Mouse (Mus musculus) A20 (cell line): ENCODE data around the gene Slc30a4.

Experiments
- DNase-seq: peaks from one replicate; pipeline ENCODE4 v3.0.0-alpha.2; 2011; ENCODE audit warnings: low read depth, low spot score

Gene Slc30a4

GRCm38 (mm10) chr2:122702181-122703036 is at the start of gene Slc30a4:
Gene Slc30a4, minus strand, starts transcription at chr2:122702663.
- peak; percentile 55 for DNase-seq

DNA sequence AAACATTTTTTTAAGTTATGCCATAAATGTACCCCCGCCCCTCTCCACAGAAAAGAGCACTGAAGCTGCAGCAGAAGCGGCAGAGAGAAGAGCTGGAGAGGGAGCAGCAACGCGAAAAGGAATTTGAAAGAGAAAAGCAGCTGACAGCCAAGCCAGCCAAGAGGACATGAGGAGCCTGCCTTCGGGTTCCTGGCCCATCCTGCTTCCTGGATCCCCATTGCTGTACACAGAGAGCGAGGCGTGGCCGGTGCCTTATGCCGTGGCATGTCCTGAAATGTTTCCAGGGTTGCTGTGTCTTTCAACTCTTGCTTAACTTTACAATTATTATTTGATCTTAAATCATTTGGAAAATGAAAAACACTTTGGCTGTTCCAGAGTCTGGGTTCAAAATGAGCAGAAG is 44.0 kb upstream of the Slc30a4 start:
- no peak for DNase-seq

- no peak for DNase-seq
Observed at GRCm38 (mm10) chr2:122739023-122739422, 36.6 kb upstream of the Slc30a4 start.

DNA sequence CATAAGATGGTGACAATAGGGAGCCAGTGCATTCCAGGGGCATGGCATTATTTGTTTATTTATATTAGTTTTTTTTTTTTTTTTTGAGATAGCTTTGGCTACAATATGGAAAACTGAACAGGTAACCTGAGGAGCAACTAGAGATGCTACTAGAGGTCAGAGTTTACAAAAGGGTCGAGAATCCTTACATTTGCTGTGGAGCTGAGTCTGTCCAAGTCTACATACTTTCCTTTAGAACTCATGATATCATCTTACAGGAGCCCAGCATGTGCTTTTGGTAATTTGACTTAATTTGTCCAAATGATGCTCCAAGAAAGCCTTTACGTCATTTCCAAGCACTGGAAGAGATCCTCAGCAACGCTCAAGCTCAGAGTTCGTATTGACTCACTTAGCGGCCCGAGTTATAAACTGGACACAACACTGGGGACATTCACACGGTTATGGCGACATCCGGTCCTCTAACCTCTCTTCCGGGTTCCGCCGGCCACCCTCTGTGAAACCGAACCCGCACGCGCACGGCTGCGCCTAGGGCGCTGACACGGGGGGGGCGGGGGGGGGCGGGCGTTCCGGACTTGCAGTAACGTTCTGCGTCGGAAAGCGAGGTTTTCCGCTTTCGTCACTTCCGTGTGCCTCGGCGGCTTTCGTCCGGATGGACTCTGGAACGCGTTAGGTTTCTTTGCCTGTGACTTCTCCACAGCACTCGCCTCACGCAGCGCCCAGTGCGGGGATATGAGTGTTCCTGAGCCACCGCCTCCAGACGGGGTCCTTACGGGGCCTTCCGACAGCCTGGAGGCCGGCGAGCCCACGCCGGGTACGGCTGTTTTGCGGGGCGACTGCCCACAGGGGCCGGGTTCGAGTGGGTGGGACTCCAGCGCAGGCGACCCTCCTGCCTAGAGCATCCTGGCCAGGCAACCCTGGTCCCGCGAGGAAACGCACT is 35.7 kb upstream of the Slc30a4 start, which contains the start of gene Bloc1s6:
Bloc1s6 (plus strand) TSS at position 610 of the 937 bp plus-strand sequence.
- DNase-seq, result peak; percentile 95

- DNase-seq, result no peak
Observed at GRCm38 (mm10) chr2:122731456-122731855, 29.0 kb upstream of the Slc30a4 start.

- DNase-seq, result peak; percentile 64
Observed at GRCm38 (mm10) chr2:122725604-122726003, 23.1 kb upstream of the Slc30a4 start.

- DNase-seq, result no peak
Observed at GRCm38 (mm10) chr2:122720564-122720963, 18.1 kb upstream of the Slc30a4 start.

GRCm38 (mm10) chr2:122719232-122719631 is 16.8 kb upstream of the Slc30a4 start:
- DNase-seq, result no peak

DNA sequence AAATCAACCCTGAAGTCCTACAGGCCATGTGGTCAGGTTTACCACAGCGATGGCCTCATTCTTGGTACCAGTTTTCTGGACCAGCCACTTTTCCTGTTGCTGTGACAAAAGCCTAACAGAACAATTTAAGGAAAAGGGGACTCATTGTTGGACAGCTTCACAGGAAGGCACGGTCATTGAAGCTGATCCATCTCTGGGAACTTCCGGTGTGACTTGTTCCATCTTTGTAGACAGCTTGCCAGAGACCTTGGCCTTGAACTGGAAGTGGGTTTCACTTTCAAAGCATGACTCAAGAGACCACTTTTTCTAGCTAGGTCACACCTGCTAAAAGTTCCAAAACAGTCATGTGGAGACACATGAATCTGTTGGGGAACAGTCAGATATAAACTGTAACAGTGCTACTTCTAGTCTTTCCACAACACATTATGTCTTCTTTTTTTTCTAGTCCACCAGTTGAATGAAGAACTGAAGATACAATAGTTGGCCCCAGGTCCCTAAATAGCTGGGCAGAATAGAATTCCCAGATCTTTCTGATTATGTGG is 13.9 kb upstream of the Slc30a4 start:
- no peak for DNase-seq

DNA sequence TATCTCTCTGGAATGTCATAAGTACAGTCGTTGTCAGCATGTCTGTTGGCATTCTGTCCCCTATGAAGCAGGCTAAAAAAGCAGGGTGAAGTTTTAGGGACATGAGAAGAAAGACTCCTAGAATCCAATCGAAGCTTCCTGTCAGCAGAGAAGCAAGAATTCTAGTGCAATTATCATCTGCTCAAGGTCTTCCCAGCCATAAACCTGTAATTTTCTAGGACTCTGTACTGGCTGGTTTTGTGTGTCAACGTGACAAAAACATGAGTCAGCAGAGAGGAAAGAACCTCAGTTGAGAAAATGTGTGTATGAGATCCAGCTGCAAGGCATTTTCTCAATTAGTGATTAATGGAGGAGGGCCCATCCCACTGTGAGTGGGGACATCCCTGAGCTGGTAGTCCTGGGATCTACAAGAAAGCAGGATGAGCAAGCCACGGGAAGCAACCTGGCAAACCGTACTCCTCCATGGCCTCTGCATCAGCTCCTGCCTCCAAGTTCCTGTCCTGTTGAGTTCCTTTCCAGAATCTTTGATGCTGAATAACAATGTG is 12.8 kb upstream of the Slc30a4 start:
- no peak for DNase-seq

DNA sequence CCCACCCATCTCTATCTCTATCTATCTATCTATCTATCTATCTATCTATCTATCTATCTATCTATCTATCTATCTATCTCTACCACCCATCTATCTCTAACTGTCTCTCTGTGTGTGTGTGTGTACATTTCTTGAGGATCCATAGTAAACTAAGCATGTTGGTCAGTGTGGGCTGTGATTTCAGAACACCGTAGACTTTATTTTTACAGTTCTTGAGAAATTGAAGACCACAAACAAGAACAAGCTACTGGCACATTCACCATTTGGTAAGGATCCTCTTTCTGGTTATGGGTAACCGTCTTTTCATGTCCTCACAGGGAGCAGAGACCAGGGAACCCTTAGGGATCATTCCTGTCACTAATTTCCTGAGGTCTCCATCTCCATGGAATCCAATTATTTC is 10.4 kb upstream of the Slc30a4 start:
- no peak for DNase-seq

DNA sequence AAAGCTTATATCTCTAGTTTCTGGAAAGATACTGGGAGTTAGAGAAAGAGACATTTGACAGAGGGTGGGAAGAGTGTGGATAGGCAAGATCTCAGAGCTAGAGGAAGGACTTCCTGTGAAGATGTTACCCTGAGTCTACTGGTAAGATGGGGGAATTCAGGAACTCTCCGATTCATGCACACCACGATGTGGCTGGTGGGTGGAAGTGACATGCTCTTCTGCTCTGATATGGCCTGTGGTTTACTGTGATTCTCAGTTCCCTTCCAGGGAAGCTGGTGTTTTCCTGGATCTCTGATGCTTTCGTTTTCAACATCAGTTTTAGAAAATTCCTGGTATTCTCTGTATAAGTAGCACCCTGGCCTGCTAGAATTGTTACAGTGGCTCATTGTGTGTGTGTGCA is 9.4 kb upstream of the Slc30a4 start:
- no peak for DNase-seq

GRCm38 (mm10) chr2:122709156-122709555 is 6.7 kb upstream of the Slc30a4 start:
- no peak for DNase-seq

DNA sequence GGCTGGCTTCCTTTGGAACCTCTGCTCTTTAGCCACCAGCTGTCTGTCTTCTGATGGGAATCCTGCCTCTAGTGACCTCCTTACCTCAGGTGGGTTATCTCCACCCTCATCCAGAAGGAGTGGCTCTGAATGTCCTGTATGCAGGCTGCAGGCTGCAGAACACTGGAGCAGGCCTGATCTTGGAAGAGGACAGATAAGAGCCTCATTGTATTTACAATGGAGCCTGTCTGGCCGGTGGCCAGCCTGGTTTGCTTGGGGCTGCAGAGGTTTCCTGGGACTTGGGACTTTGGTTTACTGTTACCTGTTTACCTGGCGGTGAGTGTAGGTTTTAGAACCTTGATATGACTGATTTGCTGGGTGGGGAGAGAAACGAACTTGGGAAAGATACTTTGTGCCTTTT is 5.6 kb upstream of the Slc30a4 start:
- no peak for DNase-seq

DNA sequence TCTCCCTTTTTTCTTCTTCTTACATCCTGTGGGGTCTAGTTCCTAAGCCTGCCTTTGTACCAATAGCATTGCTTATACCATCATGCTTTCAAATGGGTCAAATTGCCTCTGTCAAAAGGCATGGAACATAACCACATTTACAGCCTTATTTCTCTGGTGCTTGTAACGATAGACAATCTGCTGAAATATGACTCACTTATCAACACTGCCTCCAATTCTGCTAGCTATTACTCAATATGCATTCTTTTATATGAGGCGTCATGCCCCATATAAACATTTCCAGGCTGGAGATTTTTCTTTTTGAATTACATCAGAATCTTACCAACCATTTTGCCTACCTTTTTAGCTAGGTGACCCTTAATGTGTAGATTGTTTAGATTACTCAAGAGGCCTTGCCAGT is 2.1 kb upstream of the Slc30a4 start:
- DNase-seq, result no peak

DNA sequence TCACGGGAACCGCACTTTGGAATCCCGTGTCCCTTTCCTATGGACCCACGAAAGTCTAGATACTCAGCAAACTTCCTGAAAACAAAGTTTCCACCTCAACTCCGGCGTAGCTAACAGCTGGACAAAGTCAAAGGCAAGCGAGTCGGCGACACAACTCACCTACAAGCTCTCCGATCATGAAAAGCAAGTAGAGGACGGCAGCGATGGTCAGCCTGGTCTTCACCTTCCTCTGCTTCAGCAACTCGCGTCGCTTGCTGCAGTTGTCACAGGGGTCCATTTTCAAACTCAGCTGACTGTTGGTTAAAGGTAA is 637 bp downstream of the Slc30a4 start:
- DNase-seq, result no peak

DNA sequence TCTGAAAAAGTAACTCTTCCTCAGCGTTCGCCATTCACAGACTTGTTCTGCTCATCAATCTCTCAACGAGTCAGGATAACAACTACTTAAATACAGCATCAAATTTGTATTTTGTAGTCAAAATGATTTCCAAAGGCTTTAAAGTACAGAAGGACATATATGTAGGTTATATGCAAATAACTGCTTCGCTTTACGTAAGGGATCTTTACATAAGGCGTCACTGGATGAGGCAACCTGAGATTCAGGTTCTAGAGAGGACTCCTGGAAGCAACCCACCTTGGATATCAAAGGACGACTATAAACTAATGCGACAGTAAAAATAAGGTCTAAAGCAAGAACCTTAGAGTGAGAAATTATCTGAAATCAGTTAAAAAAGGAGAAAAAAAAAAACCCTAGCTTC is 1.5 kb downstream of the Slc30a4 start:
- no peak for DNase-seq

DNA sequence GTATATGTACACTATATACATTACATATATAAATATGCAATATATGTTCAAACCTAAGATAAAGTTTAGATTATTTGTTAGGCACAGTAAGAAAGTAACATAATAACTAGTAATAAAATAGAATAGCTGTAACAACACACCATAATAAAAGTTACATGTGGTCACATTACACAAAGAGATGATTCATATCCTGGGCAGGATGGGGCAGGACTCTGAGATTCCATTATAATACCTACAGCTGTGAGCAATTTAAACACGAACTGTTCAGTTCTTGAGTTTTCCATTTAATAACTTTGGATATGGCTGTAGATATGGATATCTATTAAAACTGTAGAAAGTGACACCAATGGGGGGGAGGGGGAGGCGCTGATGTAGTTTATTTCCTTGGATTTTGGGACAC is 4.9 kb downstream of the Slc30a4 start:
- no peak for DNase-seq

- no peak for DNase-seq
Observed at GRCm38 (mm10) chr2:122686665-122687064, 15.8 kb downstream of the Slc30a4 start.

DNA sequence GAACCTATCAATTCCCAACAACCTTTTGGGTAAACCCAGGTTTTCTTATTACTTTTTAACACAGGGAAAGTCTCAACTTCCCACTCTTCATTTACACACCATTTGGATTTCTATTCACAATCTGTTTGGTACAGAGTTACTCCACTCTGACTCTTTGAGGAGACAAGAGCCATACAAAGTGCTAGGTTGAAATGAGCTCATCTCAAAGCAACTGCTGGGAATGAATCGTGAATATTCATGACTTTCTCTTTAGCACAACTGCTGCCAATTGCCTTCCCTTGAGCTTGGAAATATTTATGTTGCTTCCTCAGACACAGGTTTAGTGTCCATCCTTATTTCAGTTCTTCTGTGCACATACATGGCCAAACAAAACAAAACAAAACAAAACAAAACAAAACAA is 18.8 kb downstream of the Slc30a4 start:
- DNase-seq, result no peak

- no peak for DNase-seq
Observed at GRCm38 (mm10) chr2:122682520-122682919, 19.9 kb downstream of the Slc30a4 start.
